Mouse (Mus musculus) ES-CJ7 (cell line): ENCODE data around the gene Rpl41.

Source experiments
- DNase-seq: peaks from one replicate; pipeline ENCODE4 v3.0.0; 2011; ENCODE audit warnings: low read depth, low spot score

Rpl41 gene

GRCm38 (mm10) chr10:128548947-128549681, at the start of gene Rpl41:
TSS of gene Rpl41 (minus strand) at chr10:128549305.
- peak; percentile 98 for DNase-seq

GRCm38 (mm10) chr10:128598476-128598875, 49.4 kb upstream of the Rpl41 start:
- DNase-seq, result no peak

GRCm38 (mm10) chr10:128592797-128593196, 43.7 kb upstream of the Rpl41 start:
- no peak for DNase-seq

- DNase-seq, result no peak
Measured at GRCm38 (mm10) chr10:128591436-128591835, 42.3 kb upstream of the Rpl41 start.

GRCm38 (mm10) chr10:128590193-128590690, 41.1 kb upstream of the Rpl41 start:
- peak; percentile 84 for DNase-seq

- DNase-seq, result peak; percentile 87
Measured at GRCm38 (mm10) chr10:128589464-128590192, 40.5 kb upstream of the Rpl41 start, which contains the start of gene Erbb3. TSS of gene Erbb3 (minus strand) at chr10:128589652.

- no peak for DNase-seq
Measured at GRCm38 (mm10) chr10:128588775-128589463, 39.8 kb upstream of the Rpl41 start.

GRCm38 (mm10) chr10:128588136-128588535, 39.0 kb upstream of the Rpl41 start:
- DNase-seq, result no peak

- DNase-seq, result no peak
Measured at GRCm38 (mm10) chr10:128587697-128588096, 38.6 kb upstream of the Rpl41 start.

GRCm38 (mm10) chr10:128587120-128587519, 38.0 kb upstream of the Rpl41 start:
- DNase-seq, result no peak

GRCm38 (mm10) chr10:128586546-128586945, 37.4 kb upstream of the Rpl41 start:
- DNase-seq, result no peak

GRCm38 (mm10) chr10:128584386-128584785, 35.3 kb upstream of the Rpl41 start:
- DNase-seq, result peak; percentile 95

GRCm38 (mm10) chr10:128583644-128584043, 34.5 kb upstream of the Rpl41 start:
- DNase-seq, result peak; percentile 52

- no peak for DNase-seq
Measured at GRCm38 (mm10) chr10:128579731-128580130, 30.6 kb upstream of the Rpl41 start.

GRCm38 (mm10) chr10:128579298-128579697, 30.2 kb upstream of the Rpl41 start:
- DNase-seq, result no peak

- DNase-seq, result no peak
Measured at GRCm38 (mm10) chr10:128578330-128578729, 29.2 kb upstream of the Rpl41 start.

- DNase-seq, result peak; percentile 70
Measured at GRCm38 (mm10) chr10:128575063-128575462, 26.0 kb upstream of the Rpl41 start.

GRCm38 (mm10) chr10:128565788-128566531, 16.9 kb upstream of the Rpl41 start, which contains the start of gene Pa2g4:
TSS of gene Pa2g4 (minus strand) at chr10:128565987.
- DNase-seq, result peak; percentile 99

- no peak for DNase-seq
Measured at GRCm38 (mm10) chr10:128565206-128565787, 16.2 kb upstream of the Rpl41 start.

- no peak for DNase-seq
Measured at GRCm38 (mm10) chr10:128563544-128563943, 14.4 kb upstream of the Rpl41 start.

- no peak for DNase-seq
Measured at GRCm38 (mm10) chr10:128556963-128557362, 7.9 kb upstream of the Rpl41 start.
